Mouse (Mus musculus) layer of hippocampus, adult 8-10 months (tissue): Measurements from ENCODE around the gene Tdrd7. TPM values are rescaled to one million over a fixed set of nuclear protein-coding genes. Genes with fewer than 3 reads are reported as not detected.

Experiments
- DNase-seq, 2 experiments: peaks; one replicate each; pipeline ENCODE4 v3.0.0; 2022; ENCODE audit warnings: low spot score in 2 of 2
- total RNA-seq, 4 experiments: library from RNA; stranded (reverse); gene quantifications; 2 replicates each; pipeline ENCODE4 v1.2.4; 2022

The Tdrd7 gene
- total RNA-seq, 4 experiments from 2014 or later, result 28.0 to 31.6 (median 29.1) TPM

- DNase-seq, result peak in 1 of 2 experiments; percentile 48
These were observed 7.3 kb downstream of the Tdrd7 start for GRCm38 (mm10) chr4:45972448-45972854.

- no peak for DNase-seq
These were observed 7.8 kb downstream of the Tdrd7 start for GRCm38 (mm10) chr4:45972951-45973350.

GRCm38 (mm10) chr4:45976931-45977667, 12.0 kb downstream of the Tdrd7 start:
- DNase-seq, result no peak

- DNase-seq, result no peak
These were observed 14.8 kb downstream of the Tdrd7 start for GRCm38 (mm10) chr4:45979916-45980315.

- no peak for DNase-seq
These were observed 15.9 kb downstream of the Tdrd7 start for GRCm38 (mm10) chr4:45981054-45981453.

GRCm38 (mm10) chr4:45990427-45991135, 25.4 kb downstream of the Tdrd7 start:
- no peak for DNase-seq

- peak; percentile 72 to 73 for DNase-seq
These were observed 33.4 kb downstream of the Tdrd7 start for GRCm38 (mm10) chr4:45998536-45998935.

- DNase-seq, result no peak
These were observed 43.1 kb downstream of the Tdrd7 start for GRCm38 (mm10) chr4:46008142-46008793.

- no peak for DNase-seq
These were observed 46.6 kb downstream of the Tdrd7 start for GRCm38 (mm10) chr4:46011698-46012097.

GRCm38 (mm10) chr4:46015605-46016004, 50.5 kb downstream of the Tdrd7 start:
- DNase-seq, result no peak

- DNase-seq, result no peak
These were observed 57.9 kb downstream of the Tdrd7 start for GRCm38 (mm10) chr4:46023021-46023481.

GRCm38 (mm10) chr4:46025893-46026292, 60.8 kb downstream of the Tdrd7 start:
- peak in 1 of 2 experiments; percentile 29 for DNase-seq

GRCm38 (mm10) chr4:46028224-46028623, 63.1 kb downstream of the Tdrd7 start:
- no peak for DNase-seq

GRCm38 (mm10) chr4:46028781-46029180, 63.6 kb downstream of the Tdrd7 start:
- DNase-seq, result no peak

GRCm38 (mm10) chr4:46029552-46029951, 64.4 kb downstream of the Tdrd7 start:
- DNase-seq, result no peak

- no peak for DNase-seq
These were observed 67.3 kb downstream of the Tdrd7 start for GRCm38 (mm10) chr4:46032448-46032847.

GRCm38 (mm10) chr4:46033197-46033596, 68.1 kb downstream of the Tdrd7 start:
- no peak for DNase-seq

GRCm38 (mm10) chr4:46038591-46038891, 73.4 kb downstream of the Tdrd7 start:
- DNase-seq, result no peak

GRCm38 (mm10) chr4:46038892-46039751, 74.0 kb downstream of the Tdrd7 start, which contains the start of gene Tmod1:
Tmod1 (plus strand) TSS chr4:46038935.
- DNase-seq, result peak in 1 of 2 experiments; percentile 49

GRCm38 (mm10) chr4:46039899-46040298, 74.8 kb downstream of the Tdrd7 start:
- DNase-seq, result no peak

GRCm38 (mm10) chr4:46040594-46041192, 75.6 kb downstream of the Tdrd7 start:
- no peak for DNase-seq
